Mouse (Mus musculus): Measurements from ENCODE around the gene Prss47.

The Prss47 gene

GRCm38 (mm10) chr13:65052660-65053059 is at the start of gene Prss47:
Gene Prss47, minus strand, starts transcription at chr13:65052760.
- no peak for DNase-seq (ENCODE audit: low spot score in 2 of 2)

GRCm38 (mm10) chr13:65101232-65101631 is 48.7 kb upstream of the Prss47 start:
- no peak for DNase-seq (ENCODE audit: low spot score in 2 of 2)

GRCm38 (mm10) chr13:65100678-65101077 is 48.1 kb upstream of the Prss47 start:
- DNase-seq (ENCODE audit: low spot score in 2 of 2), result no peak

- DNase-seq (ENCODE audit: low spot score in 2 of 2), result no peak
These were observed 44.5 kb upstream of the Prss47 start for GRCm38 (mm10) chr13:65097018-65097417.

GRCm38 (mm10) chr13:65095923-65096322 is 43.4 kb upstream of the Prss47 start:
- no peak for DNase-seq (ENCODE audit: low spot score in 2 of 2)

GRCm38 (mm10) chr13:65069969-65070368 is 17.4 kb upstream of the Prss47 start:
- no peak for DNase-seq (ENCODE audit: low spot score in 2 of 2)

- no peak for DNase-seq (ENCODE audit: low spot score in 2 of 2)
These were observed 17.5 kb downstream of the Prss47 start for GRCm38 (mm10) chr13:65035057-65035456.

- DNase-seq (ENCODE audit: low spot score in 2 of 2), result no peak
These were observed 19.8 kb downstream of the Prss47 start, which contains the start of gene Spata31d1c for GRCm38 (mm10) chr13:65032758-65033157. Gene Spata31d1c, plus strand, starts transcription at chr13:65033058.

GRCm38 (mm10) chr13:65011052-65011738 is 41.4 kb downstream of the Prss47 start:
- DNase-seq (ENCODE audit: low spot score in 2 of 2), result no peak

- no peak for DNase-seq (ENCODE audit: low spot score in 2 of 2)
These were observed 44.6 kb downstream of the Prss47 start for GRCm38 (mm10) chr13:65007971-65008370.

- DNase-seq (ENCODE audit: low spot score in 2 of 2), result no peak
These were observed 45.8 kb downstream of the Prss47 start for GRCm38 (mm10) chr13:65006760-65007159.

GRCm38 (mm10) chr13:65005414-65005813 is 47.1 kb downstream of the Prss47 start:
- DNase-seq (ENCODE audit: low spot score in 2 of 2), result no peak

Data from spleen, postnatal 36 days (tissue).